Mouse (Mus musculus): ENCODE data around the gene Krtap6-5. TPM values are rescaled to one million over a fixed set of nuclear protein-coding genes. Genes with fewer than 3 reads are reported as not detected.

Gene Krtap6-5
- not detected for polyA plus RNA-seq (2014; fragmentation: Illumina TruSeq; extraction: RNeasy Lipid Tissue Mini Kit (QIAGEN cat#74804); ENCODE audit: low replicate concordance)

GRCm38 (mm10) chr16:89047783-89048182 is at the start of gene Krtap6-5:
Gene Krtap6-5 (minus strand): TSS chr16:89047883.

DNA sequence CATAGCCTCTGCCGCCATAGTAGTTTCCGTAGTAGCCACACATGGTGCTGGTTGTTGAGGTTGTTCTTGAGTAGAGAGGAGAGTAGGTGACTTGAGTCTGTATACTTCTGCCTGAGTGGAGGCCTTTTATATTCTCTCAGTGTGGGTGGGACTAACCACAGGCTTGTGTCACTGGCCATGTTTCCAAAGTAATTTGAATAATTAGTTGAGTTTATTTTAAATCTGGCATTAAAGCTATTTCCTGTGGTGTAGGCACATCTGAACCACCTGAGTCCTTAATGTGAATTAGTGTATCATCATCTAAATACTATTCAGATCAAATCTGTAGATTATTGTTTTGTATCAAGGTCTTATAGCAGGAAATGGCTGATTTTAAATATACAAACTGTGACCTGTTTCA is 16.2 kb upstream of the Krtap6-5 start, which contains the start of gene 1110025L11Rik:
TSS of gene 1110025L11Rik (minus strand) at position 101 of the 400 bp plus-strand sequence.

DNA sequence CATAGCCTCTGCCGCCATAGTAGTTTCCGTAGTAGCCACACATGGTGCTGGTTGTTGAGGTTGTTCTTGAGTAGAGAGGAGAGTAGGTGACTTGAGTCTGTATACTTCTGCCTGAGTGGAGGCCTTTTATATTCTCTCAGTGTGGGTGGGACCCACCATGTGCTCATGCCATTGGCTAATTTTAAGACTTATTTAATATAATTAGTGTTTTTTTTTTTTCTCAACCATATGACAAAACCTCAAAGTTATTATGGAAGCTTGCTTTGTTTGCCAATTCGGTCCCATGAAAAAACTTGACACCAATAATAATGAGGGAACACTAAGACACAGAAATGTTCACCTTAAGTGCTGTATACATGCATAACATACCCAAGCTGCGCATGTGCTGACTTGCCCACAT is 6.3 kb downstream of the Krtap6-5 start, which contains the start of gene Gm10228:
TSS of gene Gm10228 (minus strand) at position 101 of the 400 bp plus-strand sequence.

GRCm38 (mm10) chr16:89031399-89031798 is 16.3 kb downstream of the Krtap6-5 start, which contains the start of gene Krtap6-1:
Gene Krtap6-1 (plus strand): TSS chr16:89031699.

DNA sequence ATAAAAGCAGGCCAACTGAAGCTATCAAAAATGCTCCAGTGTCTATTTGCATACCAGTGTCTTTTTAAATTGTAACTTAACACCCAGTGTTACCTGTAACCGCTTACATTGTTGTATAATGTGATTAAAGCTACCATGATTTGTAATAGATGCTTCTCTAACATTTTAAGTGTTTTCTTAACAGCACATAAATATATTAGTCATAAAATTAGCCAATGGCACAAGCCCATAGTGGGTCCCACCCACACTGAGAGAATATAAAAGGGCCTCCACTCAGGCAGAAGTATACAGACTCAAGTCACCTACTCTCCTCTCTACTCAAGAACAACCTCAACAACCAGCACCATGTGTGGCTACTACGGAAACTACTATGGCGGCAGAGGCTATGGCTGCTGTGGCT is 32.7 kb downstream of the Krtap6-5 start, which contains the start of gene Gm10229:
TSS of gene Gm10229 (plus strand) at position 301 of the 400 bp plus-strand sequence.

DNA sequence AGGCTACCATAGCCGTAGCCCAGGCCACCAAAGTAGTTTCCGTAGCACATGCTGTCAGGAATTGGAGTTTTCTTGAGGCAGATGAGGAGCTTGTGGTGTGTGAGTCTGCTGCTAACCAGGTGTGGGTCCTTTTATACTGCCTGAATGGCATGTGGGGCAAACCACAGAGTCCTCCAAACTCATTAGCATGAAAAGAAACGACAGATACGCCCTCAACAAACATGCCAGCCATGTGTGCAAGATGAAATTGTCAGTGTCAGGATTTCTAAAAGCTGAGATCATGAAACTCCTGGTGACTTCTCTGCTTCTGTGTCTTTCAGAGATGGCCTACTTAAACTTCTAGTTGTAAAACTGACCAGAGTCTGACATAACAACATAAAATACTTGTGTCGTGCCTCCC is 37.0 kb downstream of the Krtap6-5 start, which contains the start of gene Krtap22-2:
TSS of gene Krtap22-2 (minus strand) at position 101 of the 400 bp plus-strand sequence.

Other genes starting within 250 kb of the Krtap6-5 start
- not detected for gene Gm20741, start 235.7 kb downstream of the Krtap6-5 start, polyA plus RNA-seq (2014; fragmentation: Illumina TruSeq; extraction: RNeasy Lipid Tissue Mini Kit (QIAGEN cat#74804); ENCODE audit: low replicate concordance)
- not detected for gene Krtap15, start 227.7 kb downstream of the Krtap6-5 start, polyA plus RNA-seq (2014; fragmentation: Illumina TruSeq; extraction: RNeasy Lipid Tissue Mini Kit (QIAGEN cat#74804); ENCODE audit: low replicate concordance)
- gene Krtap14, start 221.7 kb downstream of the Krtap6-5 start, polyA plus RNA-seq (2014; fragmentation: Illumina TruSeq; extraction: RNeasy Lipid Tissue Mini Kit (QIAGEN cat#74804); ENCODE audit: low replicate concordance), result not detected
- not detected for gene Krtap19-1, start 178.5 kb downstream of the Krtap6-5 start, polyA plus RNA-seq (2014; fragmentation: Illumina TruSeq; extraction: RNeasy Lipid Tissue Mini Kit (QIAGEN cat#74804); ENCODE audit: low replicate concordance)
- gene Krtap19-2, start 173.6 kb downstream of the Krtap6-5 start, polyA plus RNA-seq (2014; fragmentation: Illumina TruSeq; extraction: RNeasy Lipid Tissue Mini Kit (QIAGEN cat#74804); ENCODE audit: low replicate concordance), result not detected
- gene Krtap19-3, start 169.8 kb downstream of the Krtap6-5 start, polyA plus RNA-seq (2014; fragmentation: Illumina TruSeq; extraction: RNeasy Lipid Tissue Mini Kit (QIAGEN cat#74804); ENCODE audit: low replicate concordance), result not detected
- gene Krtap19-4, start 162.8 kb downstream of the Krtap6-5 start, polyA plus RNA-seq (2014; fragmentation: Illumina TruSeq; extraction: RNeasy Lipid Tissue Mini Kit (QIAGEN cat#74804); ENCODE audit: low replicate concordance), result not detected
- not detected for gene Krtap19-5, start 151.4 kb downstream of the Krtap6-5 start, polyA plus RNA-seq (2014; fragmentation: Illumina TruSeq; extraction: RNeasy Lipid Tissue Mini Kit (QIAGEN cat#74804); ENCODE audit: low replicate concordance)
- gene Krtap19-9b, start 115.6 kb downstream of the Krtap6-5 start, polyA plus RNA-seq (2014; fragmentation: Illumina TruSeq; extraction: RNeasy Lipid Tissue Mini Kit (QIAGEN cat#74804); ENCODE audit: low replicate concordance), result not detected
- not detected for gene Krtap16-3, start 85.0 kb downstream of the Krtap6-5 start, polyA plus RNA-seq (2014; fragmentation: Illumina TruSeq; extraction: RNeasy Lipid Tissue Mini Kit (QIAGEN cat#74804); ENCODE audit: low replicate concordance)
- gene Krtap22-2, start 37.1 kb downstream of the Krtap6-5 start, polyA plus RNA-seq (2014; fragmentation: Illumina TruSeq; extraction: RNeasy Lipid Tissue Mini Kit (QIAGEN cat#74804); ENCODE audit: low replicate concordance), result not detected
- not detected for gene Gm10229, start 32.6 kb downstream of the Krtap6-5 start, polyA plus RNA-seq (2014; fragmentation: Illumina TruSeq; extraction: RNeasy Lipid Tissue Mini Kit (QIAGEN cat#74804); ENCODE audit: low replicate concordance)
- not detected for gene Krtap6-1, start 16.2 kb downstream of the Krtap6-5 start, polyA plus RNA-seq (2014; fragmentation: Illumina TruSeq; extraction: RNeasy Lipid Tissue Mini Kit (QIAGEN cat#74804); ENCODE audit: low replicate concordance)
- gene Gm10228, start 6.4 kb downstream of the Krtap6-5 start, polyA plus RNA-seq (2014; fragmentation: Illumina TruSeq; extraction: RNeasy Lipid Tissue Mini Kit (QIAGEN cat#74804); ENCODE audit: low replicate concordance), result not detected
- gene 1110025L11Rik, start 16.1 kb upstream of the Krtap6-5 start, polyA plus RNA-seq (2014; fragmentation: Illumina TruSeq; extraction: RNeasy Lipid Tissue Mini Kit (QIAGEN cat#74804); ENCODE audit: low replicate concordance), result not detected
- gene Krtap6-3, start 36.1 kb upstream of the Krtap6-5 start, polyA plus RNA-seq (2014; fragmentation: Illumina TruSeq; extraction: RNeasy Lipid Tissue Mini Kit (QIAGEN cat#74804); ENCODE audit: low replicate concordance), result not detected
- gene Gm6358, start 93.0 kb upstream of the Krtap6-5 start, polyA plus RNA-seq (2014; fragmentation: Illumina TruSeq; extraction: RNeasy Lipid Tissue Mini Kit (QIAGEN cat#74804); ENCODE audit: low replicate concordance), result not detected
- gene Gm10061, start 103.2 kb upstream of the Krtap6-5 start, polyA plus RNA-seq (2014; fragmentation: Illumina TruSeq; extraction: RNeasy Lipid Tissue Mini Kit (QIAGEN cat#74804); ENCODE audit: low replicate concordance), result not detected
- gene Gm9789, start 110.1 kb upstream of the Krtap6-5 start, polyA plus RNA-seq (2014; fragmentation: Illumina TruSeq; extraction: RNeasy Lipid Tissue Mini Kit (QIAGEN cat#74804); ENCODE audit: low replicate concordance), result not detected
- not detected for gene Gm7735, start 121.6 kb upstream of the Krtap6-5 start, polyA plus RNA-seq (2014; fragmentation: Illumina TruSeq; extraction: RNeasy Lipid Tissue Mini Kit (QIAGEN cat#74804); ENCODE audit: low replicate concordance)
- gene 1110057P08Rik, start 126.9 kb upstream of the Krtap6-5 start, polyA plus RNA-seq (2014; fragmentation: Illumina TruSeq; extraction: RNeasy Lipid Tissue Mini Kit (QIAGEN cat#74804); ENCODE audit: low replicate concordance), result not detected
- not detected for gene Krtap20-2, start 158.0 kb upstream of the Krtap6-5 start, polyA plus RNA-seq (2014; fragmentation: Illumina TruSeq; extraction: RNeasy Lipid Tissue Mini Kit (QIAGEN cat#74804); ENCODE audit: low replicate concordance)